Mouse (Mus musculus) large intestine, adult 2 months (tissue): ENCODE results near the gene Scfd2. TPM values are rescaled to one million over a fixed set of nuclear protein-coding genes. Genes with fewer than 3 reads are reported as not detected.

ENCODE experiments used
- DNase-seq: peaks from one replicate; pipeline ENCODE4 v3.0.0-alpha.2; 2012; ENCODE audit warnings: low read depth, low spot score
- WGBS: fragments of 180-500 bp; shearing (Covaris S2); methylation state at CpG from one replicate; pipeline ENCODE4 v1.1.7; 2018; 5-methylcytosine and 5-hydroxymethylcytosine counted together
- polyA plus RNA-seq: library from polyadenylated mRNA; depleted of rRNA; stranded (reverse); fragments of >200 nt; gene quantifications from 2 replicates; pipeline ENCODE4 v1.2.3, GENCODE M21; 2012

Gene Scfd2
- polyA plus RNA-seq, 1 experiment: 13.4 TPM

GRCm38 (mm10) chr5:74224480-74224879 is 307.1 kb downstream of the Scfd2 start:
- WGBS: 75% methylated on average over 6 of the region's 6 CpGs
- no peak for DNase-seq

GRCm38 (mm10) chr5:74222626-74223025 is 308.9 kb downstream of the Scfd2 start:
- 84% methylated on average over 4 of the region's 4 CpGs for WGBS
- DNase-seq: no peak

- DNase-seq: no peak
- 84% methylated on average over 4 of the region's 4 CpGs for WGBS
Measured at GRCm38 (mm10) chr5:74218524-74218923, 313.0 kb downstream of the Scfd2 start.

- no peak for DNase-seq
- WGBS: 66% methylated on average over 4 of the region's 4 CpGs
Measured at GRCm38 (mm10) chr5:74215125-74215524, 316.4 kb downstream of the Scfd2 start.

- no peak for DNase-seq
- 67% methylated on average over 7 of the region's 7 CpGs for WGBS
Measured at GRCm38 (mm10) chr5:74214501-74215110, 317.0 kb downstream of the Scfd2 start.

GRCm38 (mm10) chr5:74211346-74211745 is 320.2 kb downstream of the Scfd2 start:
- WGBS: 62% methylated on average over 11 of the region's 11 CpGs
- DNase-seq: no peak

- 80% methylated on average over 4 of the region's 4 CpGs for WGBS
- DNase-seq: no peak
Measured at GRCm38 (mm10) chr5:74209640-74210039, 321.9 kb downstream of the Scfd2 start.

- DNase-seq: no peak
- 67% methylated on average over 7 of the region's 7 CpGs for WGBS
Measured at GRCm38 (mm10) chr5:74208438-74208837, 323.1 kb downstream of the Scfd2 start.

- WGBS: 84% methylated on average over 3 of the region's 3 CpGs
- no peak for DNase-seq
Measured at GRCm38 (mm10) chr5:74207209-74207608, 324.4 kb downstream of the Scfd2 start.

- no peak for DNase-seq
Measured at GRCm38 (mm10) chr5:74206649-74207048, 324.9 kb downstream of the Scfd2 start.

GRCm38 (mm10) chr5:74206038-74206437 is 325.5 kb downstream of the Scfd2 start:
- WGBS: 90% methylated on average over 7 of the region's 7 CpGs
- DNase-seq: no peak

More at GRCm38 (mm10) chr5:74206649-74207048, 324.9 kb downstream of the Scfd2 start:
- 89% methylated on average over 7 of the region's 7 CpGs for WGBS

- DNase-seq: no peak
- 55% methylated on average over 8 of the region's 8 CpGs for WGBS
Measured at GRCm38 (mm10) chr5:74205509-74205908, 326.1 kb downstream of the Scfd2 start.

- 85% methylated on average over 5 of the region's 5 CpGs for WGBS
- DNase-seq: no peak
Measured at GRCm38 (mm10) chr5:74204465-74204864, 327.1 kb downstream of the Scfd2 start.

- WGBS: 76% methylated on average over 4 of the region's 4 CpGs
Measured at GRCm38 (mm10) chr5:74202515-74202914, 329.0 kb downstream of the Scfd2 start.

GRCm38 (mm10) chr5:74201570-74202357 is 329.8 kb downstream of the Scfd2 start:
- DNase-seq: no peak

More at GRCm38 (mm10) chr5:74202515-74202914, 329.0 kb downstream of the Scfd2 start:
- DNase-seq: no peak

GRCm38 (mm10) chr5:74200481-74200880 is 331.1 kb downstream of the Scfd2 start:
- WGBS: 85% methylated on average over 8 of the region's 8 CpGs

More at GRCm38 (mm10) chr5:74201570-74202357, 329.8 kb downstream of the Scfd2 start:
- WGBS: 74% methylated on average over 10 of the region's 10 CpGs

GRCm38 (mm10) chr5:74199793-74200192 is 331.8 kb downstream of the Scfd2 start:
- WGBS: 85% methylated on average over 13 of the region's 13 CpGs
- DNase-seq: no peak

More at GRCm38 (mm10) chr5:74200481-74200880, 331.1 kb downstream of the Scfd2 start:
- DNase-seq: no peak

- WGBS: 81% methylated on average over 11 of the region's 11 CpGs
- DNase-seq: no peak
Measured at GRCm38 (mm10) chr5:74198446-74198845, 333.1 kb downstream of the Scfd2 start.

- no peak for DNase-seq
- 73% methylated on average over 22 of the region's 22 CpGs for WGBS
Measured at GRCm38 (mm10) chr5:74197541-74198330, 333.8 kb downstream of the Scfd2 start.

GRCm38 (mm10) chr5:74196307-74196618 is 335.3 kb downstream of the Scfd2 start:
- no peak for DNase-seq
- WGBS: 9% methylated on average over 4 of the region's 4 CpGs
